Mouse (Mus musculus): ENCODE measurements around the gene Lrfn3.

DNA sequence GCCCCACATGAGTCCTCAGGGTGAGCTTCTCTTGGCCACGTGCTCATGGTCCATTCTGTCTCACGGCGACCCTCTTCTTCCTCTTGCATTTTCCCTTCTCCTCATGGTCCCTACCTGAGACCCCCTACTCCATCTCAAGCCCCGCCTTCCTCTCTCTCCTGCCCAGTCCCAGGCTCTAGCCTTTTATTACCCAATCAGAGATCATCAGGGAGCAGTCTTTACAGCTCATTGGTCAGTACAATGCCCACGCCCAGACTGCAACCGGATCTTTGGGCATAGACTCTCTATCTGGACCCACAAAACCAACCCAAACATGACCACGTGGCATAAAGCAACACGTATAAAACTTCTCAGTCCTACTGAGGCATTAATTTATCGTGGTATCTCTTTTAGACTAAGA is 21.5 kb upstream of the Lrfn3 start:
- no peak for TF ChIP-seq CTCF (IDR thresholded peaks at IDR 0.05; ENCODE audit: low read depth)
- no peak for TF ChIP-seq EP300 (IDR thresholded peaks at IDR 0.05; ENCODE audit: low read depth)

Data from liver, embryonic 14.5 days (tissue).